Mouse (Mus musculus) left cerebral cortex, adult 2 months (tissue): ENCODE results near the gene Tnrc6c. TPM values are rescaled to one million over a fixed set of nuclear protein-coding genes. Genes with fewer than 3 reads are reported as not detected.

ENCODE experiments used
- DNase-seq, 2 experiments: peaks; one replicate each; pipeline ENCODE4 v3.0.0; 2021 to 2022; ENCODE audit warnings: low spot score in 2 of 2, mixed read lengths in 1 of 2; ENCODE audit errors: extremely low spot score in 1 of 2
- H3K27ac ChIP-seq: fragments of 200-600 bp; 2 replicates; pipeline ENCODE4 v1.8.1; 2022
- H3K4me3 ChIP-seq: fragments of 200-600 bp; 2 replicates; pipeline ENCODE4 v1.8.1; 2022
- CTCF ChIP-seq: fragments of 200-600 bp; IDR thresholded peaks from 2 replicates; pipeline ENCODE4 v1.8.1; 2022; ENCODE audit warnings: antibody characterized with exemption, mild to moderate bottlenecking, moderate library complexity
- intact Hi-C: fragments of 180-260 bp; cut with DNase I; formaldehyde crosslinking; loops from one replicate; pipeline ENCODE4 v1.15.1; 2025
- total RNA-seq, 2 experiments: library from RNA; stranded (reverse); gene quantifications; 2 replicates each; pipeline ENCODE4 v1.2.3; 2021

The Tnrc6c gene
- total RNA-seq, 2 experiments from 2014 or later = 58.5 to 62.9 TPM

DNA sequence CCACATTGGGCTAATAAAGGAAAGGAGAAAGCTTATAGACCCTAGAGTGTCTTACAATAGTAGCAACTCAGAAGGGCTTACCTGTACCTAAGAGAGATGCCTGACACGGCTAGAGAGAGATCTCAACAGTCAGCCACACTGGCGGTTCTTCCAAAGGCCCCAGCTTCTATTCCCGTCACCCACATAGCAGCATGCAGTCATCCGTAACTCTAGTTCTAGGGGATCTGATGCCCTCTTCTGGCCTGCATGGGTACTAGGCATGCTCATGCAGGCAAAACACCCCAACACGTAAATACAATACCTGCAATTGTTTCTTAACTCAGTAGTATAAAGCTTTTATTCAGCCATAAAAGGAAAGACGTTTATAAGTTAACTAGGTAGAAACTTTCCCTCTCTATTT lies 59.3 kb downstream of the Tnrc6c start:
- peak; percentile 21; the same call in 1 of the 2 replicates for TF ChIP-seq CTCF
- no peak for DNase-seq
- intact Hi-C loops = loop anchor here (2.0 kb wide), 1 partner anchor 71 kb away; no protein-coding TSS in a partner anchor
- H3K4me3 ChIP-seq = no peak overlapping the region
- no peak overlapping the region for H3K27ac ChIP-seq

DNA sequence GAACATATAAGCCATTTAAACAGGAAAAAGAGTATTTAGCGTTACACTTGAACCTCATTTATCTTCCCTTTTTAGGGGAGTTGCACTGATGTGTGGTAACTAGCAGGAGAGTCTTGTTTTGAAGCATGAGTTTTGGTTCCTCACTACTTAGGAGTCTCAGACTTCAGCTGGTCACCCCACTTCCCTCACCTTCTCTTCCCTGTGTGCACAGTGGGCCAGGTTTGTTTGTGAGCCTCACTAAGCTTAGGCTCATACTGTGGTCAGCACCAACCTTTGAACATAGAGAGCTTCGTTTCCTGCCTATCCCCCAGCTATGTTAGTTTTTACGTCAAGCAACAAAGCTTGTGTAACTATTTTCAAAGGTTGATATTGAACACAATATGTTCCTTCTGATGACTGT lies 64.7 kb downstream of the Tnrc6c start:
- intact Hi-C loops = no loop called here
- Histone ChIP-seq H3K4me3 (no peak overlapping the region), H3K27ac (no peak overlapping the region)
- no peak for TF ChIP-seq CTCF
- DNase-seq = no peak

DNA sequence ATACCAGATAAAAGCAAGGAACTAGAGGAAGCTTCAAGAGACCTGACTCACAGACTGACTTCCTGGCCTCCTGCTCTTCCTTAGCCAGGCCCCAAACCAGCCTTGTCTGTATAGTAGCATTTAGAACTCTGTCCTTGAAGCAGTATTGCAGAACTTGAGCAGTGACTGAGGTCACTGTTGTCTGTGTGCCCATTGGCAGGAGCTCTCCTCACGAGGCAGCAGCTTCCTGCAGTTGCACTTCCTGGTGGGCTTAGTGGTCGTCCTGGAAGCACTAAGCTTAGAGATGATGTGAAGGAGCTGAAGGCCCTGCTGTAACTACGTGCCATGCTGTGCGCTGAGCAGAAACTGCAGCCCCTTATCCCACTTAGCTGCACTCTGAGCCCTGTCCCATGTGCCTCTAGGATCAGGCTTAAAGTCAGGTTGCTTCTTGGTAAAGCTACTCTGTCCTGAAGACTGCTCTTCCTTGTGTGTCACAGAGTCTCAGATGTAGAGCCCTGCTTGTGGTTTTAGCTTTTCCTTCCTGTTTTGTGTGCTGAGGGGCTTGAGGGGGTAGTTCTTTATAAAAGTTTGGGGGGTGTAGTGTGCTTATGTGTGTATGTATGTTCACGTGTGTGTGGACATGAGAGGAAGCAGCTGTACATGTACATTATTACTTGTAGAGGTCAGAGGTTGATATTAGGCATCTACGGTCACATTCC lies 70.7 kb downstream of the Tnrc6c start:
- TF ChIP-seq CTCF = no peak
- H3K27ac ChIP-seq = no peak overlapping the region

DNA sequence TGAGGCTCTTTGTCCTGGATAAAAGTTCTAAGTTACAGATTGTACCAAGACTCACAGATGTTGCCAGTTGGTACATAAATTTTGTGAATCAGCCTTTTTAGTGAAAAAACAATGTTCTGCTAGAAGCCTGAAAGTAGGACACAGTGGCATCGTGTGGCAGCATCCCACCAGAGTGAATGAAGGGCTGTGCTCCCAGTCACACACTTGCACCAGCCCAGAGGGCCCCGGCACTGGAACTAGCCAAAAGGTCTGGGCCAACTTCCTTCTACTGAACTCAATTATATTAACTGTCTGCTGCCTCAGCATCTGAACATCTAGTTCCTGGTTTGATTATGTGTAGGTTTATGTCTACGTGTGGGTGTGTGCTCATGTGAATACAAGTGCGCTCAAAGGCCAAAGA lies 72.9 kb downstream of the Tnrc6c start:
- DNase-seq = no peak
- H3K27ac ChIP-seq = no peak overlapping the region
- TF ChIP-seq CTCF = no peak
- intact Hi-C loops = no loop called here
- no peak overlapping the region for H3K4me3 ChIP-seq

More for the DNA sequence above, 70.7 kb downstream of the Tnrc6c start:
- H3K4me3 ChIP-seq = no peak overlapping the region
- intact Hi-C loops = no loop called here
- DNase-seq = no peak

- intact Hi-C loops = no loop called here
- DNase-seq = no peak
- H3K27ac ChIP-seq = no peak overlapping the region
- no peak overlapping the region for H3K4me3 ChIP-seq
- no peak for TF ChIP-seq CTCF
Observed at GRCm38 (mm10) chr11:117728245-117728644, 74.2 kb downstream of the Tnrc6c start.

DNA sequence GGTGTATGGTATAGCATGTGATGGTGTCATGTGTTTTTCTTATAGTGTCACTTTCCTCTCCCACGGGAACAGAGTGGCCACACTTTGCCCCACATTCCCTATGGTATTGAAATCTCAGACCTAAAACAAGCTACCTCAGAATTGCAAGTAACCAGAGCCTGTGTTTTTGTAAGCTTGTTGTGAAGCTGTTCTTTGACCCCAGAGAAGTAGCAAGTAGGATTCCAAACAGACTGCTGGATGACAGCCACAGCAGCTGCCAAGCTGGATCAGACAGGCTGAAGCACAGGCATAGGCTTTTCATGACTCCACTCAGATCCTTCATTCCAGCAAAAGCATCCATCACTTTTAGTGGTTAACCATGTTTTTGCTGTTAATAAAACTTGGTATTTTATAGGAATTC lies 74.8 kb downstream of the Tnrc6c start:
- Histone ChIP-seq H3K27ac (no peak overlapping the region), H3K4me3 (no peak overlapping the region)
- no peak for TF ChIP-seq CTCF
- no peak for DNase-seq
- intact Hi-C loops = no loop called here

DNA sequence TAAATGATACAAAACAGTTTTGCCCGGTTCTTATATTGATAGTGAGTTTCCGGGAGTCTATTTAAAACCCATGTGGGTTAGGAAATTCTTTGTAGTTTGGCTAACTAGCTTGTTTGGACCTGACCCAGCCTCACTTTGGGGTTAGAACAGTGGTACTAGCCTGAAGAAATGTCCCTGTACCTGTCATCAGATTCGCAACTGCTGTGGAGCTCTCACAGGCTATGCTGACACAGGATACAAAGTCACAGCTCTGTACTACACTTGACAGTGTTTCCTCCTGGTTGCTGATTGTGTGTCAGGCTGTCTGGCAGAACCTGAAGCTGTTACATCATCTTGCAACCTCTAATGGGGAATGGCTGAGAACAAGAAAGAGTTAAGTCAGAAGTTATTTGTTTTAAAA lies 75.3 kb downstream of the Tnrc6c start:
- Histone ChIP-seq H3K27ac (peak overlapping the region; percentile 5; the same call in 1 of the 2 replicates), H3K4me3 (no peak overlapping the region)
- intact Hi-C loops = no loop called here
- DNase-seq = no peak
- TF ChIP-seq CTCF = no peak

DNA sequence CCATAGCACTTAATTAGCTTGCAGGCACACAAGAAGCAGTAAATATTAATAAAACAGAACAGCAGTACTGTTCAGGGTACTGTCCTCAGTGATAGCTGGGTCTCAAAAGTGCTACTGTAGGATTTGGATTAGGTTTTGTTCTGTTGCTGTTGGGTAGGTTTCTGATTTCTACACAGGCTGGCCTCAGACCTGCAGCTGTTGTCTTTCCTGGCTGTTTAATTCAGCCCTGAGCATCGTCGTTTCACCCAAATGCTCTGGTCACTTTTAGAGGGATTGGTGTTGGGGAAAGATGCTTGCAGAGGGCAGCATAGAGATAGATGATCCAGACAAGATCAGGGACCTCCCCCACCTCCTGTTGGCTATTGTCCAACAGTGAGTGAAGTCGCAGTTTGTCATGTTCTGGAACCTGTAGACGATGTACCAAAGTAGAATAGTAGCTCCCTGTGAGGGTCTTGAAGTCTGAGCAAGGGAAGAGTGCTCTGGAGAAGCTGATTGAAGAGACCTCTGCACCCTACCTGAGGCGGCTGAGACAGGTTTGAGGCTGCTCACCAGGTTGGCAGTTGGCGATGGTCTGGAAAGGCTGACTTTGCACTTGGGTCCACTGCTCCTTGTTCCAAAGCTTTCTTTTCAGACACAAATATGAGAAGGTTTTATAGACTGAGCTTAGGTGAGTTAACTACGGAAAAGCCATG lies 75.9 kb downstream of the Tnrc6c start:
- no peak overlapping the region for H3K4me3 ChIP-seq
- no peak for TF ChIP-seq CTCF
- peak overlapping the region; percentile 5; the same call in 1 of the 2 replicates for H3K27ac ChIP-seq

DNA sequence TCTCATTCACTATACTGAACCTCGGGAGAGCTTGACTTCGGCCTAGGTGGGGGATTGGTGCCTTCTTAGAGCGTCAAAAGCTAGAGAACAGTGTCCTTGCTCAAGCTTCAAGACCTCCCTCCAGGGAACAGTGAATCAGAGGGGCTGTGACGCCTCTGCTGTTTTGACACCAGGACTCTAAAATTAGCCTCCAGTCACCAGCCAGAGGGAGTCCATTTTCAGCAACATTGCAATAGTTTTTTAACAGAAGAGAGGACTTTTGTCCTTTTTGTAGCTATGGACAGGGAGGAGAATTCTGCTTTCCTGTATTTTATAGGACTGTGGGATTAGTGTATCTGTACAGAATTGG lies 76.4 kb downstream of the Tnrc6c start:
- H3K27ac ChIP-seq = no peak overlapping the region; the same call in 1 of the 2 replicates
- no peak for DNase-seq

More for the DNA sequence above, 75.9 kb downstream of the Tnrc6c start:
- DNase-seq = no peak
- intact Hi-C loops = no loop called here

GRCm38 (mm10) chr11:117731470-117731869 lies 77.4 kb downstream of the Tnrc6c start:
- TF ChIP-seq CTCF = no peak
- intact Hi-C loops = no loop called here
- DNase-seq = no peak
- H3K4me3 ChIP-seq = no peak overlapping the region
- no peak overlapping the region for H3K27ac ChIP-seq

More for the DNA sequence above, 76.4 kb downstream of the Tnrc6c start:
- intact Hi-C loops = no loop called here
- TF ChIP-seq CTCF = no peak
- H3K4me3 ChIP-seq = no peak overlapping the region

DNA sequence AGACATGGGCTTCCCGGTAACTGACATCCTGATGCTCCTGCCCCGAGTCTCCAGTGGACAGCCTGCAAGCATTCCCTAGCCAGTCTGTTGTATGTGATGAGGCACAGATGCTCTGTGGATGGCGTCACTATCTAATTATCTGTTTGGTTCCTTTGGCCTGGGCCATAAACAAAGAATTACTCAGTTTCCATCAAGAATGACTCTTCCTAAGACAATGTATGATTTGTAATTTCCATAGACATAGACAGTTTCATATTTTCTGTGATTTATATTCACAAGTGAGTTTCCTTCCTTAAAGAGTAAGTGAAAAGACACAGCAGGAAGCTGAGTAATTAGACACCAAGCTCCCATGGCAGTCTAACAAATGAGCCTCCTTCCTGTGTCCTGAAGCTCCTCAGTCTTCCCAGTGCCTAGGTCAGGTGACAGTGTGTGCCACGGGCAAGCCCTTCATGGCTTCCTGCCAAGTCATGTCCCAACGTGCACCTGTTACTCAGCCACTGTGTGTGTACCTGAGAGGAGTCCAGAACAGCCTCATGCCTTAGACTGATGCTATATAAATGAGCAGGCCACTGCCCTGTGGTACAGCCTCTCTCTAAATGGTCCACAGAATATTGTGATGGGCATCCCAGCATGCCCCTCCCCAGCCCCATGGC lies 82.1 kb downstream of the Tnrc6c start:
- Histone ChIP-seq H3K27ac (no peak overlapping the region), H3K4me3 (no peak overlapping the region)
- intact Hi-C loops = no loop called here
- DNase-seq = no peak
- TF ChIP-seq CTCF = no peak

DNA sequence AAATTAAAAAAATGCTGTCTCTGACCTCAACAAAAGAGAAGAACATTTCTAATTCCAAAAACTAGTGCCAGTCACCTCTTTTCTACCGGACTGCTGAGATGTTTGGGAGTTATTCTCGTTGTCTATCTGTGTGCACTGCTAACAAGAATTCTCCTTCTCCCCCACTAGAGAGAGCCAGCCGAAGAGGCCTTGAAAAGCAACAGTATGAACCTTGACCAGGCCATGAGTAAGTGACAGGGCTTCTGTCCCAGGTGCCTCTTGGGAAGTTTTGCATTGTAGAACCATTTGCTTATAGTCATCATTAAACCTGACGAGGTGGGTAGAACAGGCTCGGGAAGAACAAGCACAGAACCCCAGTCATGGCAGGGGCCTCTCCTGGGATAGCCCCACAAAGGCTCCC lies 84.0 kb downstream of the Tnrc6c start:
- Histone ChIP-seq H3K4me3 (no peak overlapping the region), H3K27ac (no peak overlapping the region)
- DNase-seq = no peak
- no peak for TF ChIP-seq CTCF
- intact Hi-C loops = no loop called here
